Mouse (Mus musculus): ENCODE results near the gene Pde10a. TPM values are rescaled to one million over a fixed set of nuclear protein-coding genes. Genes with fewer than 3 reads are reported as not detected.

The Pde10a gene
- polyA plus RNA-seq, 1 experiment: 0.59 TPM

DNA sequence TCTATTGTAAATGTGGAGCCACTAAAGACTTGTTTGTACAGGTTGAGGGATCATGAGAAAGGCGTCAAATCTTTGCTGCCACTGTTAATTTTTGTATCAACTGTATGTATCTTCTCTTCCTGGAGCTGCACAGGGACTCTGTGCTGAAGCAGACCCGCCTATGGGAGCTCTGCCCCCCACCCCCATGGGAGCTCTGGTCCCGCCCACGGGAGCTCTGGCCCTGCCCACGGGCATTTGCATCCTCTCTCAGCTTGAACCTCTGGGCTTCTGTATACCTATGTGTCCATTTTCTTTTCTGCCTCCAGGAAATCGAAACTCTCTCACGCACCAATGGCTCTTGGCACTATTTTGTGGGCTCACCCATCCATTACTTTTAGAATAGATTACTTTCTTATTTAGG, 203.5 kb downstream of the Pde10a start:
- TF ChIP-seq GATA1 (IDR thresholded peaks at IDR 0.05; ENCODE audit: low read length): no peak

DNA sequence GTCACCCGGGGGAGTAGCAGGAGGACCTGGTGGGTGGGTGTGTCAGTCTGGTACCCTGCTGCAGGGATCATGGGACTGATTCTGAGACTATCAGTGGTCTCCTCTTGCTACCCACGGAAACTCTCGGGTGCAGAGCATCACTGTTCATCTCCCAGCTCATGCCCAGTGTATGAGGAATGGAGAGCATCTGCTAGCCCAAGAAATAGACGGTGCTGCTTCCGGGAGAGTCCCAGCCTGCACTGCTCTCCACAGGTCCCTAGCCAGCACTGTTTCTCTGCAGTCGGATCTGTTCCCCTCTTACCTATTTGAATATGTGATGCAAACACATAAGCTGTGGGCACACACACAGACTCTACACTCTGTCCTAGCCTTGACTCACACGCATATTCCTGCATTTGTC, 204.6 kb downstream of the Pde10a start:
- no peak for TF ChIP-seq GATA1 (IDR thresholded peaks at IDR 0.05; ENCODE audit: low read length)

DNA sequence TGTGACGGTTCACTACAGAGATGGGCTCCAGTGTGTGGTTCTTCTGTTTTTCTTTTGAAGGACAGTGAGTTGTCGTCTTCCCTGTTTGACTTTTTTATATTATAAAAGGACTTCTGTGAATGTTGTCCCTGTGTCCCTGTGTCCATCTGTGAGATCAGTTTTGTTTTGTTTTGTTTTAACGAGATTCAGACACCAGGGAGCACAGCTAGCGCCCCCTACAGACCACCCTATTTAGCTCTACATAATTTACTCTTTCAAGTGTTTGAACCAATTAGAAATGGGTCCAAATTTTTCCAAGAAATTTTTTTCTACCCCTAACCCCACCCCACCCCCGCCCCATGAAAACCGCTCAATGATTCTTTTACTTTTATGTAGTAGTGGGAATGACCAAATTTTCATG, 205.9 kb downstream of the Pde10a start:
- TF ChIP-seq GATA1 (IDR thresholded peaks at IDR 0.05; ENCODE audit: low read length): no peak

DNA sequence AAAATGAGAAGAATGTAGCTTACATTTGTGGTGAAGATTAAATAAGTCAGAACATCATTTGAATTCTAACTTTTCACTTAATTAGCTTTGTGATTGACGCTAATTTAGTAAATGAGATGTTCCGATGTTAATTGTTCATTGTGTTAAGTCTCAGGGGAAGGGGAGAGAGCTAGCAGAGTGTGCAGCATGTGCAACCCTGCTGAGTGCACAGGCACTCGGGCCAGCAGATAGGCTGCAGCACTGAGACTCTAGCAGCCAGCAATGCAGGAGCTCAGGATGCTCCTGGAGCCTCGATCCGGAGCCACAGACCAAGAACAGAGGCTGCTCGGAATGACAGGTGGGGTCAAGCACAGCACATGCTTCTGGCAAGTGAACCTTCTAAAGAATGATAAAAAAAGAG, 211.1 kb downstream of the Pde10a start:
- no peak for TF ChIP-seq GATA1 (IDR thresholded peaks at IDR 0.05; ENCODE audit: low read length)

DNA sequence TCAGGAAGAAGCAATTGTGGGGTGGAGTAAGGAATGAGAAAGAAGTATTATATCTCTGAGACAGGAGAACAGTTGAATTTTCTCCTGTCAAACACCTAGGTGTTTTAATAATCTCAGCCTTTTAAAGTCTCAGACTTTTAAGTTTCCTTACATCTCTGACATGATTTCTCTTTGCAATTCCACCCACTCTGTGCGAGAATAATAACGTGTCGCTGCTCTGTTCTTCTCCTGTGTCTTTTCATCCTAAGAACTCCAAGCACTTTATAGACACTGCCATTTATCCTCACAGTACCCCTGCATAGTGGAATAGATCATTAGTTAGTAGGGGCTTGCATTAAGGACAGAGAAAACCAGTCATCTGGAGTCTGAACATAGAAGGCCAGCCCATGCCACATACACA, 217.6 kb downstream of the Pde10a start:
- TF ChIP-seq GATA1 (IDR thresholded peaks at IDR 0.05; ENCODE audit: low read length): no peak

DNA sequence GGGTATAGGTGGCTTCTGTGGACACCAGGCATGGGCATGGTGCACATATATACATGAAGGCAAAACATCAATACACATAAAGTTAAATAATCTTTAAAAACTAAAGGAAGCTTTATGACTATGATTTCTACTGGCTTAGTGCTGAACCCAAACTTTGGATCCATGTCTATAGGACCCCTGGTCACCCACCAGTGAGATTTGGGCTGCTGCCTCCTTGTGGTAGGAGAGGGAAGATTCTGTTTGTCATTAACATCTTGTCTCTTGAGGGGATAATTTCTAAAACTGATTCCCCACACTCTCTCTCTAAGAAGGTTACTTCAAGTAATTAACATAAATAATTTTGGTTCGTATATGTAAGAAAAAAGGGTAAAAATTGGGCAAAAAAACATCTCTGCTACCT, 220.2 kb downstream of the Pde10a start:
- no peak for TF ChIP-seq GATA1 (IDR thresholded peaks at IDR 0.05; ENCODE audit: low read length)

DNA sequence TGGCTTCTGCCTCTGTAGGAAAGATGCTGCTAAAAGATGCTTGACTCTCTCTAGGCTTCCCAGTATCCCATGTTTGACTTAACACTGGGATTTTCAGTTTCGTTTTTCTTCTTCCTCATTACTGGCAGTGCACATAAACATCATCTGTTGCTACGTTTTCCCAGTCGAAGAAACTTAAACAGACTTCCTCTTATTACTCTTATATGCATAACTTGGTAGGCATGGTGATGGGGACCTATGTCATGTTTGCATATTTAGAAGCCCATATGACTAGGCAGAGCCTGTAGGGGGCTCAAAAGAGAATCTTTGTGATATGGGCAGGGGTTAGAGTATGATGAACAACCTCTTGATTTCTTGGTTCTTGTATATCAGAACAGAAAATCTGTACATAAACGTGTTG, 224.3 kb downstream of the Pde10a start:
- TF ChIP-seq GATA1 (IDR thresholded peaks at IDR 0.05; ENCODE audit: low read length): no peak

DNA sequence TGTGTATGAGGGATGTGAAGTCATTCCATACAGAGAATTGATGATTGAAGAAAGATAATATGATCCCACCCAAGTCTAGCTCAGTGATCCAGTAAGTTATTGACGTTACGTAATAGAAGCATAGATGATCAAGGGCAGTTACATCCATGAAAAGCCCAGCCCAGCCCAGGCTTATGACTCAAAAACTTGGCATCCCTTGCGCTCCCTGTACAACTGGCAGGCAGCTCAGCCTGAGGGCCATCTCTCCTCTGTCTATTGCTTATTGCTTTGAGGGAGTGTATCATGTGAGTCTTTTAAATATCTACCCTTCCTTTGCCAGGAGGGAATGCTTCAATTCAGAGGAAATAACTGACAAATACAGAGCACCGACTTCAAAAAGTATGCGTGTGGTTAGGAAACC, 232.4 kb downstream of the Pde10a start:
- no peak for TF ChIP-seq GATA1 (IDR thresholded peaks at IDR 0.05; ENCODE audit: low read length)

DNA sequence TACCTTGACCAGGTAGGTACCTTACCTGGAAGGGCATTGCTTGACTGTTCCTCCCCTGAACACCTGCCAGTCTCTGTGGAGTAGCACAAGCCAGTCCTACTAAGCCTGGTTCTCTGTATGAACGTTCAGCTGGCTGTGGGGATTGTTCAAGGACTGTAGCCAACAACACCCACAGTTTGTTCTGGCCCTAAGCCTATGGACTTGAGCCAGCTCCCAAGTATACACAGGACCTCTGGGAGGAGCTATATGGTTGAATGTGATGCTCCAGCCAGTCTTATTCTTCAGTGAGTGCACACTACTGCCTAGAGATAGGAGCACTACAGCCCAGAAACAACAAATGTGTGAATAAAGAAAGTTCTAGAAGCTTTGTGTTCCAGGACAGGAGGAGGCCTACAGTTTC, 238.1 kb downstream of the Pde10a start:
- no peak for TF ChIP-seq GATA1 (IDR thresholded peaks at IDR 0.05; ENCODE audit: low read length)

DNA sequence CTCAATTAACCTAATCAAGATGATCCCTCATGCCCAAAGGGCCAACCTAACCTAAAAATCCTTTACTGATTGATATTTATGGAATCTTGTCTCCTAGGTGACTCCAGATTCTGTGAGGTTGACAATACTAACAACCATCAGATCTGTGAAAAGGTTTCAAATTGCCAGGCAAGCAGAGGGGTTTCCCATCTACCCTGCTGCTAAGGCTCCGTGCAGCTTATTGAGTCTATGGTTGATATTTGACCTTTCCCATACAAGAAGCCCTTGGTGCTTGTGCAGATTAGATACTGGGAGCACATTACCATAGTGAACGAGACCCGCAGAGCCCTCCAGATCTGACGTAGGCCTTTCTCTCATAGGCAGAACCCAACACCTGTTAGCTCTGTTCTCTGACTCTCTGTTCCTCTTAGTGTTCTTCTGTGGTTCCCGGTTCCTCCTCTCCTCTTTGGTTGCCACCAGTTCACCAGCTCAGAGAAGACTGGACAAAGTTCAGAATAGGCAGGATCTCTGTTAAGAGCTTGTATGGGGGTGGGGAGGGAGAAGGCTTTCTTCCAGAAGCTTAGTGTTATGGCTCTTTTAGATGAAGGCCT, 240.9 kb downstream of the Pde10a start:
- TF ChIP-seq GATA1 (IDR thresholded peaks at IDR 0.05; ENCODE audit: low read length): no peak

DNA sequence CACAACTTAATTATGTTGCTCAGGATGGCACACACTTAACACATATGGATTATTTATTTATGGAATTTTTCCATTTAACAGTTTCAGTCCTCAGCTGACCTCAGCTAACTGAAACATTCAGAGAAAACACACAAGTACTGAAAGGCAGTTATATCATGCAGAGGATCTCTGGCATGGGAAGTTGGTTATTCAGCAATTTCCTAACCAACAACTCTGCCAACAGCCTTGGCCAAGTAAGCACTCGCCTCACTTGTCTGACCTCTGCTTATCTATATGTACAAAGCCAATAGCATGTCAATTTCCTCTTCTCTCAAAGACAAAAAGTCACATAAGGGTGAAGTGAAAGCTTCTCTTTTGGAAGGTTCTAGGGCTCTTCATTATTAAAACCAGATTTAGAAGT, 244.0 kb downstream of the Pde10a start:
- no peak for TF ChIP-seq GATA1 (IDR thresholded peaks at IDR 0.05; ENCODE audit: low read length)

DNA sequence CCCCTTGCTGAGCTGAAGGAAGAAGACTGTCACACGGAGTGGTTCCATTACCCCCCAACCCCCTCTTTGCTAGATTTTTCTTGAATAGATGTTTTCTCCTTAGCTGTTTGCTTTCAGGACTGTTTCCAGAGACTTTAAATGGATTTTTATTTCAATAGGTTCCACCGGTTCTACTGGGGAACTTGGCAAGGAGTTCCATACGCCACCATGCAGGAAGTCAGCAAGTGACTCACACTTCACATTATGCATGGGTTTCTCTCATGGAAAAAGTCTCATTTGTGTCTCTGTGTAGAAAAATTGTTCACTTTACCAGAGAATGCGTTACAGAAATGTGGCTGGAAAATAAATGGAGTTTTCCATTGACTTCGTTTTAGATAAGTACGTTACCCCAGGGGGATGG, 248.2 kb downstream of the Pde10a start:
- no peak for TF ChIP-seq GATA1 (IDR thresholded peaks at IDR 0.05; ENCODE audit: low read length)

DNA sequence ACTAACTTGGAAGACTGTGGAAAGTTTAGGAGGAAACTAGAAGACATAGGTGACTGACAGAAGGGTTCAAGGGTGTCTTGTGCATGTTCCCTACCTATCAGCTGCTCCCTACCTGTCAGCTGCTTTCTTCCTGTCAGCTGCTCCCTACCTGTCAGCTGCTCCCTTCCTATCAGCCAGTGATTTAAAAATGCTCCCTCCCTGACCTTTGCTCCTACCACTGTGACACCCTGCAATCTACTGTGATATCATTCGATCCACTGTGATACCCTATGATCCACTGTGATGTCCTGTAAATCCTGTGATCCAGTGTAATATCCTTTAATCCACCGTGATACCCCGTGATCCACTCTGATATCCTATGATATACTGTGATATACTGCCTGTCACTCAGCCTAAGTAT, 249.1 kb downstream of the Pde10a start:
- TF ChIP-seq GATA1 (IDR thresholded peaks at IDR 0.05; ENCODE audit: low read length): no peak

DNA sequence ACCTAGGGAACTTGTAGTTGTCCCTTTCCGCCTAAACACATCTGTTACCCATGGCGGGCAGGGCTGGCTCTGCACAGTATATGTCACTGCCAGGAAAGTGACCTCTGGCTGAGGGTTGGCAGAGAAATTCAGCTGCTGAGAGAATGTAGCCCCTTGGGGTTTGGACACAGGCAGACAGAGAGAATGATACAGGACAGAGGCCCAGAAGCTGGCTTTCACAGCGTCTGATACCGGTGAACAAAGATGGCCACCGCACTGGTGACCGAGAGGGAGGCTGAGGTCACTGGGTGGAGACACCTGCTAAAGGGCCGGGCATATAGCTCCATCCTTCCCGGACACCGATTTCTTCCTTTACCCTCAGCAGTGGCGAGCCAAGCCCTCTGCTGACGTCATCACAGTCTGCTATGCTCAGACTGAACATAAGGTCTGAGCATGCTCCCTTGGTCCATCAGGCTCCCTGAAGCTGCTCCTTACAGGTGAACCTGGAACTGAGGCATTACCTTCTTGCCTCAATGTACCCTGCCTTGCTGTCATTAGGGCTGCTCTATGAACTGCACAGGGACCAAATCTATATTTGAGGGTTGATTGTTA, 250.5 kb downstream of the Pde10a start:
- TF ChIP-seq GATA1 (IDR thresholded peaks at IDR 0.05; ENCODE audit: low read length): no peak

DNA sequence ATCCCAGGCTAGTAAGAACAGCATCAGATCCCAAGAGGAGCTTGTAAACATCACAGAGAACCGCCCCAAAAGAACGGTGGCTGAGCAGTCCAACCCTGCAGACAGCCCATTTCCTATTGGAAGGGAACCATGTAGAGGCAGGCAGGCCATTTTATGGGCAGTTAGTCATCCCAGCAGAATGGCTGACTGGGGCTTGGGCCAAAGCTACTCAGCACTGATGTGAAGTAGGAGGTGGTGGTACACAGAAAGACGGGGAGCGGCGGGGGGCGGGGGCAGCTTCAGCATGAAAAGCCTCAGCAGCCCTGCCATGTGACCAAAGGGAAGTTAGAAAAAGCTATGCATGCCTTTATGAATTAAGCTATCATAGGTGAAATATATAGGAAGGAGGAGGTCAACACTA, 252.5 kb downstream of the Pde10a start:
- TF ChIP-seq GATA1 (IDR thresholded peaks at IDR 0.05; ENCODE audit: low read length): no peak

DNA sequence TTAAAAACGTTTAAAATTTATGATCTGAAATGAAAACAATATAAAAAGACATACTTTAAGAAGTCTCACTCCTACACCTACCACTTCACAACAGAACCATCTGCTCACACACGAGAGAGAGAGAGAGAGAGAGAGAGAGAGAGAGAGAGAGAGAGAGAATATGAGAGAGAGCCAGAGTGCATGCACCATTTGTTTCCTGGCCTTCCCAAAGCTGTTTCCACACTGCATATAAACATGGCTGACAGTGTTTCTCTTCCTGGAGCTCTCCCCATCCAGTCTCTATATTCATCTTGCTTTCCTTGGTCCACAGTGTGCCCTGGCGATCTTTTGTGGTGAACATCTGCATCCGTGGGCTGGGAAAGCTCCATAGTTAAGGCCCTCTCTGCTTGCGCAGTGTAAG, 253.7 kb downstream of the Pde10a start:
- no peak for TF ChIP-seq GATA1 (IDR thresholded peaks at IDR 0.05; ENCODE audit: low read length)

DNA sequence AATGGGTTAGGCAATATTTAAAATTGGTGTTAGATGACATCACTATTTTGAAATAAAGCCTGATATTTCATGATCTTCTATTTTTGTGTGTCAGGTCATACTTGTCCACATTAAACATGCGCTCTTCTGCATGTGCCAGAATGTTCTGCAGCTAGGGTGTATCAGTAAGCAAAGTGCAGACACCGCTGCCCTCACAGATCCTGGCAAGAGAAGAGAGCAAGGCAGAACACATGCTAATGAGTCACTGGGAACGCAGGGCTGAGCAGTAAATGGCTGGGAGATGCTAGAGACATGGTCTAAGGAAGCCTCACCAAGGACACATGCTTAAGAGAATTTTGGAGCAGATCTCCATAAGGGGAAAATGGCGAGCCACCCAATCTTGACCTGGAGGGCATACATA, 255.3 kb downstream of the Pde10a start:
- no peak for TF ChIP-seq GATA1 (IDR thresholded peaks at IDR 0.05; ENCODE audit: low read length)

DNA sequence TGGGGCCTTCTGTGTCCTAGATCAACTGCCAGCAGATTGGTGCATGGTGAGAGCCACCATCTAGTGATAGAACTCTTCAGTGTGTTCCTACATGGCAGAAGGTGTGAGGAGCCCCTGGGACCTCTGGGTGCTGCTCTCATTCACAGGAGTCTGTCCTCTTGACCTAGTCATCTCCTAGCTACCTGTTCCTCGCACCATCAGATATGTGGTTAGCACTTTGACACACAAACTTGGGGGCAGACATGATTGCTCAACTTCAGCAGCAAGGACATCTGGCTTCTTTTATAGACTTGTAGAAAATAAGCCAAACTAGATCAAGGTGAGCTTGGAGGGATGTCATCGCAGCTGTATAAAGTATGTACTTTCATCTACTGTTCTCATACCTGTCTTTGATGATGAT, 255.9 kb downstream of the Pde10a start:
- TF ChIP-seq GATA1 (IDR thresholded peaks at IDR 0.05; ENCODE audit: low read length): no peak
